Comparison of ENCODE assay signal across 26 mouse cellular contexts in the genomic region with DNA sequence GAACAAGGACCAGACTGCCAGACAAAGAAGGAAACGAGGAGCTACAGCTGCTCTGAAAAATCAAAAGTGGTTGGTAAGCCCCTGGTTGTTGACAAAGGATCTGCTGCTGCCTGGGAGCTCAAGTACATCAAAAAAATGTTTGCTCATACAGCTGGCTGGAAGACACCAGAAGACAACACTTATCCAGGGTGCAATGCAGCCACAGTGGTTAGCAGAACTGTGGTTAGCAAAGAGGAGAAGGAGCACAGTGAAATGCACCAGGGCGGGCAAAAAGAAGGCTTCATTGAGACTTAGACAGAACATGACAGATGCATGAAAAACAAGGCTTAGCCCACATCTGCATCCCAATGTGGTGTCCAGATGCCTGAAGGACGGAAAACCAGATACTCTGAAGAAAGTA. TPM values are rescaled to one million over a fixed set of nuclear protein-coding genes. Genes with fewer than 3 reads are reported as not detected.
DNase-seq lines count a peak whose midpoint lies in the region; ATAC-seq and TF ChIP-seq lines count a peak whose summit lies in the region.
"Had no signal": no experiment of that assay in that cellular context is flagged by ENCODE, and none has a peak within 500 bp of the region (broad histone marks: within the 10 kb centered on the region; RNA-seq: fewer than 3 reads in every experiment).

No protein-coding gene starts in this region.

- no peak overlapping the region for H3K27ac ChIP-seq in embryonic facial prominence, embryonic 11.5 days (replicated peaks; ENCODE audit: low read depth, low read length)
- H3K27ac ChIP-seq in embryonic facial prominence, embryonic 10.5 days (replicated peaks) = no peak overlapping the region
- H3K27ac ChIP-seq in kidney, adult 2 months (ENCODE audit: insufficient read depth, low read depth, low read length) = no peak overlapping the region
- H3K27ac ChIP-seq in kidney, embryonic 14.5 days (ENCODE audit: low read depth, low read length) = no peak overlapping the region
- H3K27ac ChIP-seq: forebrain, embryonic 15.5 days; hindbrain, embryonic 10.5 days; intestine, embryonic 15.5 days; kidney, embryonic 15.5 days; liver, embryonic 13.5 days; midbrain, embryonic 10.5 days; stomach, postnatal 0 days had no signal

- no peaks in the 10 kb centered on the region for H3K36me3 ChIP-seq in embryonic facial prominence, embryonic 11.5 days (replicated peaks; ENCODE audit: control insufficient read depth, insufficient read depth, low read depth, low read length)
- H3K36me3 ChIP-seq in embryonic facial prominence, embryonic 10.5 days (replicated peaks) = no peaks in the 10 kb centered on the region
- H3K36me3 ChIP-seq in kidney, adult 2 months (ENCODE audit: control insufficient read depth, insufficient read depth, low read length) = no peaks in the 10 kb centered on the region
- no peaks in the 10 kb centered on the region for H3K36me3 ChIP-seq in kidney, embryonic 14.5 days (ENCODE audit: control insufficient read depth, insufficient read depth, low read length)
- H3K36me3 ChIP-seq: forebrain, embryonic 15.5 days; hindbrain, embryonic 10.5 days; intestine, embryonic 15.5 days; kidney, embryonic 15.5 days; liver, embryonic 13.5 days; midbrain, embryonic 10.5 days had no signal

- no peaks in the 10 kb centered on the region for H3K4me1 ChIP-seq in embryonic facial prominence, embryonic 11.5 days (ENCODE audit: control insufficient read depth, insufficient read depth, low read length)
- H3K4me1 ChIP-seq in embryonic facial prominence, embryonic 10.5 days = no peaks in the 10 kb centered on the region
- no peaks in the 10 kb centered on the region for H3K4me1 ChIP-seq in kidney, adult 2 months (ENCODE audit: control insufficient read depth, insufficient read depth, low read length)
- H3K4me1 ChIP-seq in kidney, embryonic 14.5 days (ENCODE audit: control insufficient read depth, insufficient read depth, low read length) = no peaks in the 10 kb centered on the region
- H3K4me1 ChIP-seq: forebrain, embryonic 15.5 days; hindbrain, embryonic 10.5 days; intestine, embryonic 15.5 days; kidney, embryonic 15.5 days; midbrain, embryonic 10.5 days had no signal

- DNase-seq in embryonic facial prominence, embryonic 11.5 days (ENCODE audit: low spot score) = peak; percentile 1
- no peak for DNase-seq in embryonic facial prominence, embryonic 10.5 days (ENCODE audit: low spot score)
- DNase-seq in thymus, postnatal 0 days (ENCODE audit: low spot score) = peak; percentile 70
- DNase-seq in kidney, adult 2 months = no peak
- DNase-seq in lung, postnatal 25 days (ENCODE audit: low spot score) = no peak
- DNase-seq: adrenal gland, postnatal 10 days; cerebellum, adult 2 months; gastrocnemius, postnatal 14 days; heart, adult 11 months; kidney, postnatal 36 days; liver, embryonic 13.5 days; lung, adult 2 months; lung, postnatal 36 days; right cerebral cortex, postnatal 14 days had no signal

- no peak for TF ChIP-seq POLR2A in kidney, adult 2 months (IDR thresholded peaks at IDR 0.05; ENCODE audit: low read depth, low read length)

- no peaks in the 10 kb centered on the region for H3K9me3 ChIP-seq in embryonic facial prominence, embryonic 11.5 days (replicated peaks; ENCODE audit: control insufficient read depth, low read length)
- H3K9me3 ChIP-seq in embryonic facial prominence, embryonic 10.5 days = no peaks in the 10 kb centered on the region
- H3K9me3 ChIP-seq in kidney, embryonic 14.5 days (ENCODE audit: control insufficient read depth, low read length) = no peaks in the 10 kb centered on the region
- H3K9me3 ChIP-seq: forebrain, embryonic 15.5 days; hindbrain, embryonic 10.5 days; intestine, embryonic 15.5 days; kidney, embryonic 15.5 days; liver, embryonic 13.5 days; midbrain, embryonic 10.5 days had no signal

- H3K4me3 ChIP-seq in embryonic facial prominence, embryonic 11.5 days (ENCODE audit: low read depth, low read length) = no peak overlapping the region
- H3K4me3 ChIP-seq in embryonic facial prominence, embryonic 10.5 days = no peak overlapping the region
- H3K4me3 ChIP-seq in kidney, adult 2 months (ENCODE audit: insufficient read depth, low read depth, low read length) = no peak overlapping the region
- H3K4me3 ChIP-seq in kidney, embryonic 14.5 days (ENCODE audit: low read length) = no peak overlapping the region
- H3K4me3 ChIP-seq: forebrain, embryonic 15.5 days; hindbrain, embryonic 10.5 days; intestine, embryonic 15.5 days; kidney, embryonic 15.5 days; liver, embryonic 13.5 days; midbrain, embryonic 10.5 days had no signal

- no peak overlapping the region for H3K9ac ChIP-seq in embryonic facial prominence, embryonic 11.5 days (replicated peaks; ENCODE audit: low read length)
- H3K9ac ChIP-seq in kidney, embryonic 14.5 days (ENCODE audit: low read depth, low read length) = no peak overlapping the region
- H3K9ac ChIP-seq: forebrain, embryonic 15.5 days; intestine, embryonic 15.5 days; kidney, embryonic 15.5 days; liver, embryonic 13.5 days had no signal

- no peak overlapping the region for H3K4me2 ChIP-seq in embryonic facial prominence, embryonic 11.5 days (ENCODE audit: low read depth, low read length)
- no peak overlapping the region for H3K4me2 ChIP-seq in kidney, embryonic 14.5 days (replicated peaks; ENCODE audit: low read depth, low read length)
- H3K4me2 ChIP-seq: forebrain, embryonic 15.5 days; heart, embryonic 11.5 days; intestine, embryonic 15.5 days; kidney, embryonic 15.5 days; liver, embryonic 13.5 days had no signal

- 67% methylated on average over 3 of the region's 3 CpGs for WGBS in embryonic facial prominence, embryonic 11.5 days
- 65% methylated on average over 3 of the region's 3 CpGs for WGBS in embryonic facial prominence, embryonic 10.5 days
- WGBS in kidney, adult 2 months = 80% methylated on average over 3 of the region's 3 CpGs
- WGBS in kidney, embryonic 14.5 days = 72% methylated on average over 3 of the region's 3 CpGs

- no peak for TF ChIP-seq CTCF in kidney, adult 2 months (conservative IDR thresholded peaks at IDR 0.05; ENCODE audit: insufficient read depth, insufficient read length, low read depth, low read length)

- no peaks in the 10 kb centered on the region for H3K27me3 ChIP-seq in embryonic facial prominence, embryonic 11.5 days (ENCODE audit: control insufficient read depth, insufficient read depth, low read length)
- peaks cover 45% of the 10 kb centered on the region for H3K27me3 ChIP-seq in embryonic facial prominence, embryonic 10.5 days (replicated peaks; ENCODE audit: low read depth, poor library complexity, severe bottlenecking)
- no peaks in the 10 kb centered on the region for H3K27me3 ChIP-seq in kidney, adult 2 months (replicated peaks; ENCODE audit: control insufficient read depth, insufficient read depth, low read length)
- H3K27me3 ChIP-seq in kidney, embryonic 14.5 days (ENCODE audit: control insufficient read depth, insufficient read depth, low read length) = no peaks in the 10 kb centered on the region; the same call in 1 of the 2 replicates
- H3K27me3 ChIP-seq: CH12.LX; forebrain, embryonic 15.5 days; intestine, embryonic 15.5 days; liver, embryonic 13.5 days had no signal

- no peak for ATAC-seq in embryonic facial prominence, embryonic 11.5 days (replicated peaks; ENCODE audit: insufficient number of reproducible peaks, low FRiP score, low TSS enrichment, low read depth)
- ATAC-seq in megakaryocyte progenitor cell, adult 5-6 weeks (replicated peaks; ENCODE audit: poor library complexity) = 0 out of 2 replicates have a peak, but pooled peaks have one; percentile 23
- no peak for ATAC-seq in kidney, embryonic 14.5 days (ENCODE audit: low FRiP score, low TSS enrichment)
- ATAC-seq: forebrain, embryonic 15.5 days; hindbrain, embryonic 16.5 days; intestine, embryonic 15.5 days; midbrain, embryonic 16.5 days had no signal

RNA-seq across cellular contexts. Expression of gene Atp6ap2, which starts 9.7 kb away (rescaled TPM):
- polyA plus RNA-seq in embryonic facial prominence, embryonic 11.5 days (2014; fragmentation: Nextera tagmentation; extraction: Ambion mirVana) = 73.4 and 73.7 TPM in 2 replicates
- polyA plus RNA-seq in embryonic facial prominence, embryonic 10.5 days (2016; fragmentation: Nextera tagmentation; extraction: Ambion mirVana) = 52.7 and 54.6 TPM in 2 replicates
- total RNA-seq in megakaryocyte progenitor cell, adult 5-6 weeks (2015) = 218 and 255 TPM in 2 replicates
- 166 and 171 TPM in 2 replicates for total RNA-seq in megakaryocyte progenitor cell, adult 5-6 weeks (2017)
- 125 and 129 TPM in 2 replicates for polyA plus RNA-seq in thymus, postnatal 0 days (2015; fragmentation: Nextera tagmentation; extraction: Ambion mirVana)
- 30.8 and 41.4 TPM in 2 replicates for polyA plus RNA-seq in kidney, adult 2 months (2012; rRNA removed)
- 89.7 and 110 TPM in 2 replicates for polyA plus RNA-seq in kidney, embryonic 14.5 days (2014; fragmentation: Nextera tagmentation; extraction: Ambion mirVana)

Comparison
In these comparisons a context has a peak if more than half of its experiments do, and no peak if none do; other contexts are left out.
1. DNase-seq: peak in embryonic facial prominence, embryonic 11.5 days (single experiment) and thymus, postnatal 0 days (single experiment); none in embryonic facial prominence, embryonic 10.5 days (single experiment), kidney, adult 2 months (single experiment) and lung, postnatal 25 days (single experiment).